Mouse (Mus musculus) neural tube, embryonic 13.5 days (tissue): ENCODE measurements around the gene 9130023H24Rik. TPM values are rescaled to one million over a fixed set of nuclear protein-coding genes. Genes with fewer than 3 reads are reported as not detected.

Experiments
- ATAC-seq: fragments of 200-750 bp; cut with Nextera tagmentation; 2 replicates; pipeline ENCODE4 v1.8.0; 2017; ENCODE audit warnings: low read depth, mild to moderate bottlenecking, moderate TSS enrichment, moderate library complexity
- H3K27ac ChIP-seq: fragments of 300-500 bp; sonication (generic); replicated peaks from 2 replicates; pipeline ENCODE4 v1.5.1; 2015; ENCODE audit warnings: moderate library complexity, mild to moderate bottlenecking, inconsistent platforms
- H3K27me3 ChIP-seq: fragments of 300-500 bp; sonication (generic); 2 replicates; pipeline ENCODE4 v1.6.1; 2015; ENCODE audit warnings: mild to moderate bottlenecking, inconsistent platforms
- H3K36me3 ChIP-seq: fragments of 300-500 bp; sonication (generic); 2 replicates; pipeline ENCODE4 v1.6.1; 2015; ENCODE audit warnings: mild to moderate bottlenecking, inconsistent platforms
- H3K4me1 ChIP-seq: fragments of 300-500 bp; sonication (generic); replicated peaks from 2 replicates; pipeline ENCODE4 v1.6.1; 2015; ENCODE audit warnings: inconsistent platforms
- H3K4me2 ChIP-seq: fragments of 300-500 bp; sonication (generic); 2 replicates; pipeline ENCODE4 v1.6.1; 2015; ENCODE audit warnings: inconsistent platforms, mild to moderate bottlenecking, moderate library complexity
- H3K4me3 ChIP-seq: fragments of 300-500 bp; sonication (generic); 2 replicates; pipeline ENCODE4 v1.5.1; 2015; ENCODE audit warnings: mild to moderate bottlenecking, inconsistent platforms
- H3K9ac ChIP-seq: fragments of 300-500 bp; sonication (generic); 2 replicates; pipeline ENCODE4 v1.6.1; 2015; ENCODE audit warnings: moderate library complexity, mild to moderate bottlenecking, inconsistent platforms
- H3K9me3 ChIP-seq: fragments of 300-500 bp; sonication (generic); 2 replicates; pipeline ENCODE4 v1.6.1; 2016; ENCODE audit warnings: inconsistent platforms
- WGBS: fragments of 180-500 bp; shearing (Covaris S2); methylation state at CpG from one replicate; pipeline ENCODE4 v1.1.7; 2015; 5-methylcytosine and 5-hydroxymethylcytosine counted together
- polyA plus RNA-seq: library from polyadenylated mRNA; unstranded; fragments of >200 nt; fragmentation: Nextera tagmentation; extraction: Ambion mirVana; gene quantifications from 2 replicates; pipeline ENCODE4 v1.2.1, GENCODE M21; 2015

The 9130023H24Rik gene
- polyA plus RNA-seq, 1 experiment from 2014 or later: 9.8 TPM

DNA sequence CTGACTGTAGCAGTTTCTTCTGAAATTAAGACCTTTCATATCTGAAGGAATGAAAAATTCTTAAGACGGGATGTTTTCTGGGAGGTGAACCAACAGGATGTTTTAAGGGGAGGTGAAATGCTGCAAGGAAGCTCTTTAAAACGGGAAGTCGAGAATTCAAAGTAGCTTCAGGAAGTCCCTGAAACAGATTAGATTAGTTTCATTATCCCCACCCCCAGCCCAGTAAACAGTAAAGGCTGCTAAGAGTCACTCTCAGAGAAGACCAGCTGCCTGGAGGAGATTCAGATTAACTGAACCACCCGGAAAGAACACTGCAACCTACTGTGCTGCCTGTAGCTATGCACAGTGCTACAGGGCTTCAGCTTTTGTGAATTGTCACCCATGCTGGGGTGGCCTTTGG lies 17.9 kb downstream of the 9130023H24Rik start:
- H3K9me3 ChIP-seq: no peaks in the 10 kb centered on the region
- H3K27me3 ChIP-seq: no peaks in the 10 kb centered on the region
- H3K36me3 ChIP-seq: no peaks in the 10 kb centered on the region
- ATAC-seq: no peak
- no peak overlapping the region for H3K27ac ChIP-seq
- no peak overlapping the region for H3K4me3 ChIP-seq
- H3K9ac ChIP-seq: no peak overlapping the region
- 92% methylated on average over 4 of the region's 4 CpGs for WGBS
- no peak overlapping the region for H3K4me2 ChIP-seq
- H3K4me1 ChIP-seq: 0 out of 2 replicates have a peak, but pooled peaks cover 5% of the 10 kb centered on the region

DNA sequence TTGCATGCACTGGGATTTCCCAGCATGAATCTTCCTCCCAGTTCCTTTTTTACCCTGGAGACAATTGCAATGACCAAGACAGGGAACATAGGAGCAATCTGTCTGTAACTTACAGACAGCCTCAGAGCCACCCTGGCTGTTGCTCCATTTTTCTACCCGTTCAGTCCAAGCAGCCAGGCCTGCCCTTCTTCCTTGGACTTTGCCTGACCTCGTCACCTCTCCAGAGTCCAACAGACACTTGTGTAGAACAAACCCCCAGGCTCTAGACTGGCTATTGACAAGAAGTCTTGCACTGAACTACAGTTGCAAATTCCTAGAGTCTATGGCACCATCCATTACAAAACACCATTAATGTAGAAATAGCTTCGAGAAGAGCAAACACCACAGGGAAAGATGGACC lies 28.0 kb downstream of the 9130023H24Rik start:
- H3K4me3 ChIP-seq: no peak overlapping the region
- ATAC-seq: no peak
- H3K27me3 ChIP-seq: no peaks in the 10 kb centered on the region
- no peak overlapping the region for H3K27ac ChIP-seq
- no peak overlapping the region for H3K9ac ChIP-seq
- H3K36me3 ChIP-seq: no peaks in the 10 kb centered on the region
- no peaks in the 10 kb centered on the region for H3K4me1 ChIP-seq
- H3K9me3 ChIP-seq: no peaks in the 10 kb centered on the region
- WGBS: 55% methylated on average over 3 of the region's 3 CpGs
- H3K4me2 ChIP-seq: no peak overlapping the region

DNA sequence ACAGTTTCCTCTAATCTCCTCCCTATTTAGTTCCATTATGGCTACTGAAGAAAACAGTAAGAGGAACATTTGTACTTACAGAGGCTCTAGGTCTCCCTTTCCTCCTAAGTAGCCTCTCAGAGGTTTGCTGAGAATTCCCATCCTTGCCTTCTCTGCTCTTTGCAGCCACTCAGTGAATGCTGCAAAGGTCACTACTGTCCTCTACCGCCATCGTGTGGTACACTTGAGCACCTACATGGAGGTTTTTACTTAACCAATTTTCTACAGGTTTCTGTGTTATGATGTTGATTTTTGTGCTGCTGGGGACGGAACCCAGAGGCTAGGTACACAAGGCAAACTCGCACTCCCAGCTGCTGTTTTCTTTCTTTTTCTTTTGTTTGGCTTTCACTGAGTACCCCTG lies 29.6 kb downstream of the 9130023H24Rik start:
- 9% methylated on average over 4 of the region's 4 CpGs for WGBS
- Histone ChIP-seq H3K36me3 (no peaks in the 10 kb centered on the region), H3K4me3 (no peak overlapping the region), H3K4me1 (no peaks in the 10 kb centered on the region), H3K4me2 (no peak overlapping the region), H3K27me3 (no peaks in the 10 kb centered on the region), H3K9ac (no peak overlapping the region), H3K9me3 (no peaks in the 10 kb centered on the region), H3K27ac (no peak overlapping the region)
- ATAC-seq: no peak

DNA sequence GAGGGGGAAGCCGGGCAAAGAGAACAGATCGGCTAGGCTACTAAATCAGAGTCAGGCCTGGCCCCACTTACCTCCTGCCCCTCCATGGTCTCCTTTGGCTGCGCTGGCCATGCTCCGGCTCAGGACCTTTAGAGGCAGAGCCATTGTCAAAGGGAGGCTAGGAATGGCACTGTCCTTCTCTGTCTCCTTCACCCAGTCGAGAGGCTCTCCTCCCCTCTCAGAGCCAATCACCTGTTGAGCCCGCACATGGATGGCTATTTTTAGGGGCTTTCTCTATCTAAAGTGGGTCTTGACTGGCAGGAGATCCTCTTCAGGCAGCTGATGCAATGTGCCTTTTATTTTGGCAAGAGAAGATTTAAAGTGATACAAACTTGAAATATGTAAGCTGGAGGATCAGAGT lies 31.7 kb downstream of the 9130023H24Rik start, which contains the start of gene Cox6a2:
Gene Cox6a2, minus strand, starts transcription at position 236 of the 400 bp plus-strand sequence.
- Histone ChIP-seq H3K4me2 (no peak within 1 kb of the TSS), H3K27me3 (no peaks in the 10 kb centered on the region), H3K36me3 (no peaks in the 10 kb centered on the region), H3K4me3 (no peak within 1 kb of the TSS), H3K9ac (no peak within 1 kb of the TSS), H3K9me3 (no peaks in the 10 kb centered on the region), H3K4me1 (no peaks in the 10 kb centered on the region), H3K27ac (no peak within 1 kb of the TSS)
- ATAC-seq: no peak
- 85% methylated on average over 6 of the region's 6 CpGs for WGBS

DNA sequence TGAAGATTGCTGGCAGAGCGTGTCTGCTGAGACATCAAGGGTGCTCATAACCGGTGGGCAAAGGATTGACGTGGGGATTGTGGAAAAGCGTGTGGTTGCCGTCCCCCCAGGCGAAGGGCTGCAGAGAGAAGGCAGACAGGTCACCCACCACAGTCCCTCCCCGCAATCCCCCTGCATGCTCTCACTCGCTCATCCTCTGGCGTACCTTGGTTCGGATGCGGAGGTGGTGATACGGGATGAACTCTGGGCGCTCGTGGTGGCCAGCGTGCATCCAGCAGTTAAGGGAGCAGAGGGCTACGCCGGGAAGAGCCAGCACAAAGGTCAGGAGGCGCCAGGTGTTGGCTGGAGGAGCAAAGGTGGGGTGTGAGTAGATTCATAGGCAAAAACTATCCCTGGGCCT lies 32.1 kb downstream of the 9130023H24Rik start:
- Histone ChIP-seq H3K4me2 (no peak overlapping the region), H3K36me3 (no peaks in the 10 kb centered on the region), H3K4me1 (no peaks in the 10 kb centered on the region), H3K4me3 (no peak overlapping the region), H3K27me3 (no peaks in the 10 kb centered on the region), H3K9me3 (no peaks in the 10 kb centered on the region), H3K27ac (no peak overlapping the region), H3K9ac (no peak overlapping the region)
- 85% methylated on average over 18 of the region's 18 CpGs for WGBS
- ATAC-seq: no peak

DNA sequence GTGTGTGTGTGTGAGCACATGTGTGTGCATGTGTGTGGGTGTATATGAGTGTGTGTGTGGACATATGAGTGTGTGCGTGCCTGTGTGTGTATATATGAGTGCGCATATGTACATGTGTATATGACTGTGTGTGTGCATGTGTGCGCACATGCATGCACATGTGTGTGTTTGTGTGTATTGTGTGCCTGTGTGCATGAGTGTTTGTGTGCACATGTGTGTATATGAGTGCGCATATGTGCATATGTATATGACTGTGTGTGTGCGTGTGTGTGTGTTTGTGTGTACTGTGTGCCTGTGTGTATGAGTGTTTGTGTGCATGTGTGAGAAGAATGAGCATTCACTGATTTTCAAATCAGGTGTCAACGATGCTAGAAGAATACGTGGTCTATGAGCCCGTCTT lies 33.7 kb downstream of the 9130023H24Rik start:
- Histone ChIP-seq H3K27ac (no peak overlapping the region), H3K9me3 (no peaks in the 10 kb centered on the region), H3K36me3 (no peaks in the 10 kb centered on the region), H3K4me3 (no peak overlapping the region), H3K4me2 (no peak overlapping the region), H3K27me3 (no peaks in the 10 kb centered on the region), H3K4me1 (no peaks in the 10 kb centered on the region), H3K9ac (no peak overlapping the region)
- ATAC-seq: no peak
- WGBS: 87% methylated on average over 8 of the region's 8 CpGs

DNA sequence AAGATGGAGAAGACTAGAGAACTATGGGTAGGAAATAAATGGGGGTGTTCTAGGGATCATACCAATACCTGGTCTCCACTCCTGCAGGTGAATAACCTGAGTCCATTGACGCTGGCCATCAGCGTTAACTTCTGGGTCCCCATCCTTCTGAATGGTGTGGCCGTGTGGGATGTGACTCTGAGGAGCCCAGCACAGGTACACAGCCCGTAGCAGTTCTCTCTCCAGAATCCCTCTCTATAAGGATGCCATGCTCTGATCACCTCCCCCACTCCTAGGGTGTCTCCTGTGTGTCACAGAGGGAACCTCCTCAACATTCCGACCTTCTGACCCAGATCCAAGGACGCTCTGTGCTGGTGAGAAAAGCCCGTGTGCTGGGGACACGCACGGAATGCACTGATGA lies 34.8 kb downstream of the 9130023H24Rik start:
- ATAC-seq: no peak
- Histone ChIP-seq H3K4me3 (no peak overlapping the region), H3K27ac (no peak overlapping the region), H3K4me2 (no peak overlapping the region), H3K9me3 (no peaks in the 10 kb centered on the region), H3K4me1 (no peaks in the 10 kb centered on the region), H3K36me3 (no peaks in the 10 kb centered on the region), H3K9ac (no peak overlapping the region), H3K27me3 (no peaks in the 10 kb centered on the region)
- WGBS: 80% methylated on average over 9 of the region's 9 CpGs

DNA sequence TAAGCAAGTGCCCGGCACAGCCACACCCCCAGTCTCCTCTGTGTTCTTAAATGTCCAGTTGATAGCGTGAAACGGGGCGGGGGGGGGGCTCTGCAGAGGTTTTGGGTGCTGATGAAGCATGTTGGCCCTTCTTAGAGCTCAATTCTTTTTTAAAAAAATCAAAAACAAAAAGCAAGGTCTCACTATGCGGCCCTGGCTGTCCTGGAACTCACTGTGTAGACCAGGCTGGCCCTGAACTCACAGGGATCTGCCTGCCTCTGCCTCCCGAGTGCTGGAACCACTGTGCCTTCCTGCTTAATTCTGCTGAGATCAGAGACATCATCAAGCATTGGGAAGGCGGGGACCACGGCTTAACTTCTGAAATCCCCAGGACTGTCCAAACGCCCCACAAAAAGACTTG lies 36.2 kb downstream of the 9130023H24Rik start:
- no peak overlapping the region for H3K27ac ChIP-seq
- H3K9ac ChIP-seq: no peak overlapping the region
- H3K9me3 ChIP-seq: no peaks in the 10 kb centered on the region
- ATAC-seq: no peak
- no peaks in the 10 kb centered on the region for H3K36me3 ChIP-seq
- WGBS: 85% methylated on average over 9 of the region's 9 CpGs
- no peaks in the 10 kb centered on the region for H3K27me3 ChIP-seq
- no peak overlapping the region for H3K4me3 ChIP-seq
- H3K4me1 ChIP-seq: no peaks in the 10 kb centered on the region
- H3K4me2 ChIP-seq: no peak overlapping the region

Other genes with a start within 250 kb of the 9130023H24Rik start
- 7.0 and 7.4 TPM in 2 replicates for gene Pycard, start 244.2 kb downstream of the 9130023H24Rik start, polyA plus RNA-seq
- 0.33 TPM in 1 of 2 replicates, not detected in the other for gene Trim72, start 234.1 kb downstream of the 9130023H24Rik start, polyA plus RNA-seq
- gene Itgam, start 175.4 kb downstream of the 9130023H24Rik start, polyA plus RNA-seq: 0.98 and 1.0 TPM in 2 replicates
- gene Gm49368, start 175.3 kb downstream of the 9130023H24Rik start, polyA plus RNA-seq: not detected in 2 replicates
- 0.11 TPM in 1 of 2 replicates, not detected in the other for gene Itgax, start 108.5 kb downstream of the 9130023H24Rik start, polyA plus RNA-seq
- not detected in 2 replicates for gene Itgad, start 83.7 kb downstream of the 9130023H24Rik start, polyA plus RNA-seq
- gene Cox6a2, start 31.6 kb downstream of the 9130023H24Rik start, polyA plus RNA-seq: 2.1 and 3.8 TPM in 2 replicates
- gene Armc5, start 689 bp downstream of the 9130023H24Rik start, polyA plus RNA-seq: 12.7 and 14.6 TPM in 2 replicates
- 33.4 and 37.0 TPM in 2 replicates for gene Tgfb1i1, start 8.8 kb upstream of the 9130023H24Rik start, polyA plus RNA-seq
- not detected in 2 replicates for gene Slc5a2, start 27.6 kb upstream of the 9130023H24Rik start, polyA plus RNA-seq
- 19.1 and 19.7 TPM in 2 replicates for gene BC017158, start 60.1 kb upstream of the 9130023H24Rik start, polyA plus RNA-seq
- 48.6 and 54.8 TPM in 2 replicates for gene Rgs10, start 180.7 kb upstream of the 9130023H24Rik start, polyA plus RNA-seq
- gene Tial1, start 223.7 kb upstream of the 9130023H24Rik start, polyA plus RNA-seq: 32.2 and 34.3 TPM in 2 replicates